Mouse (Mus musculus) spleen, adult 12 weeks (tissue): ENCODE results near the gene Samm50.

Source experiments
- DNase-seq: peaks from one replicate; pipeline ENCODE4 v3.0.0; 2022; ENCODE audit warnings: low spot score

The Samm50 gene

DNA sequence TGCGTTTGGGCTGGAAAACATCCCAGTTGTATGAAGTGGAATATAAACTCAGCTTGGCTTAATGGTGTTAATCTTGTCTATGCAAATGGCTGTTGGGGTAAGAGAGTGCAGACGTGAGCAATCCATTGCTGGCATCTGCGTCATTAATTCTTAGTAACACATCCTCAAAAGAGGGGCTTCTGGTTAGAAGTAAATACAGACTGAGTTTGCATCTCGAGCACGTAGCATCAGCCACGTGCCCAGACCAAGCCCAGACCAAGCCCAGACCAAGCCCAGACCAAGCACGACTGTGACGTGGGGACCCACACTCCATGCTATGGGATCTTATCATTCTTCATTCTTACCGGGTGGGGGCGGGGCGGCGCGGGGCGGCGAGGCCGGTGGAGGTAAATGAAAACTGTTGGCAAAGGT is 47.0 kb downstream of the Samm50 start:
- no peak for DNase-seq

DNA sequence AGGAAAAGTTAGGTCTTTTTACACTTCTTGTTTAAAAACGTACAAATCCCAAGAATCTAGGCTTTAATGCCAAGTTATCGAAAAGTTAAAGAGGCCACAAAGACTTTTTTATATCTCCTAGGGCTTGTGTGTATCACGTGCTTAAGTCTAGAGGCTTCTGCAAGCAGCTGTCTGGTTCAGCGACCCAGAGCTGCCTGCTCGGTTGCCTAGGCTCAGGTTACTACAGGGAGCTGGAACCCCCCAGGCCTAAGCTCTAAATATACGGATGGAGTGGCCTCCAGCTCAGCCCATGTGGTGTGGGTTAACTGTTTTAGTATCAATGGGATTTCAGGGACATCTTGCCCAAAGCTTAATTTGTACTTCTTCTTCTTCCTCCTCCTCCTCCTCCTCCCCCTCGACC is 49.5 kb downstream of the Samm50 start:
- DNase-seq, result no peak

DNA sequence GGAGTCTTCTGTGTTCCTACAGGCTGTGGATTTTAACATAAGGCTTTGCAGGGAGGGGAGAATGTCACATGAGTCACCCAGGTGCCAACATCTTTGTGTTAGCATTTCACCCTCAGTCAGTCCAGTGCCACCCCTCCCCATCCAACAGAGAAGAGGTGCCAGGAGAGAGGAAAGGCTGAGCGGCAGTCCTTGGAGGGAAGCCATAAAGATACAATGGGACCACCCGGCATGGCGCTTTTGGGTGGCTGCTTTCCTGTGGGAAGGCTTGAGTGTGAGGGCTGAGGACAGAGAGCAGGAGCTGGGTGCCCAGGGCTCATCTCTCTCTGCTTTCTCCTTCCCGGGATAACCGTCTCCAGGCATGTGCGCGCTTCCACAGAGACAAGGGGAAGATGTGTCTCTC is 53.1 kb downstream of the Samm50 start:
- DNase-seq, result no peak

DNA sequence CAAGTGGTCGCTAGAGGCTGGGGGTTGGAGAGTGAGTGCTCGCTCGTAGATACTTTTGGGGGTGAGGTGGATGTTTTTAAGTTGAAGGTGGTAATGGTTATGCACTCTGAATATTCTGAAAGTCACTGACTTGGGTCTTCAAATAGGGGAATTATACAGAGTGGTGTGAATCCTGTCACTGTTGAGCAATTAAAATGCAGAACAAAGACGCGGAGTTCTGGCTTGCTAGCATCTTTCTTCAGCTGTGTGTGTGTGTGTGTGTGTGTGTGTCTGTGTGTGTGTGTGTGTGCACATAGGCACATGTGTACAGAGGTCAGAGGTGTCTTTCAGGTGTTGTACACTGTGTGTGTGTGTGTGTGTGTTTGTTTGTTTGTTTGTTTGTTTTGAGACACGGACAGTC is 54.2 kb downstream of the Samm50 start:
- no peak for DNase-seq

DNA sequence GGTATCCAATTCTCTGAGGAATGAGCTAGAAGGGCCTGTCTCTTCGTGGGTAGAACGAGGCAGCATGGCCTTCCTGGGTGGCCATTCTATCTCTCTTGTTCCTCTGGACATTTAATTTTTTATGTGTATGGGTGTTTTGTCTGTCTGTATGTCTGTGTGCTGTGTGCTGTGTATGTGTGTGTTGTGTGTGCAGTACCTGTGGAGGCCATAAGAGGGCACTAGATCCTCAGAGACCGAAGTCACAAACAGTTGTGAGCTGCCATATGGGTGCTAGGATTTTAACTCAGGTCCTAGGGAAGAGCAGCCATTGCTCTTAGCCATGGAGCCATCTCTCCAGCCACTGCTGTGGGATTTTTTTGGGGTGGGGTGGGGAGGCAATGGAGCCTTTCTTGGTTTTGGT is 55.3 kb downstream of the Samm50 start:
- no peak for DNase-seq

DNA sequence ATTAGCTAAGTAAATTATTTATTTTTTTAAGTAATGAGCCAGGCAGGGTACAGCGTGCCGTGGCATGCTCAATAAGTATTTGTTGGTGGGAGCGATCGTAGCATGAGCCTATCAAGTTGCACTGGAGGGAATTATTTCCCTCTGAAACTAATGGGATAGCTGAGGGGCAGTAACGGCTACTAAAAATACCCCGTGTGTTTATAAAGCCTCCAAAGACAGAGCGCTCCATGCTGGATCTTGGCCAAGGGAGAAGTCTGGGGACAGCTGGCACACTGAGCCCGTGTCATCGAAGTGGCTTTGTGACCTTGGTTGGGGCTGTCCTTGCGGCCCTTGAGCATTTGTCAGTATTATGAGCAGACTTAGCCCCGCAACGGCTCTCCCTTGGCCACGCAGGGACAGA is 59.2 kb downstream of the Samm50 start:
- no peak for DNase-seq

DNA sequence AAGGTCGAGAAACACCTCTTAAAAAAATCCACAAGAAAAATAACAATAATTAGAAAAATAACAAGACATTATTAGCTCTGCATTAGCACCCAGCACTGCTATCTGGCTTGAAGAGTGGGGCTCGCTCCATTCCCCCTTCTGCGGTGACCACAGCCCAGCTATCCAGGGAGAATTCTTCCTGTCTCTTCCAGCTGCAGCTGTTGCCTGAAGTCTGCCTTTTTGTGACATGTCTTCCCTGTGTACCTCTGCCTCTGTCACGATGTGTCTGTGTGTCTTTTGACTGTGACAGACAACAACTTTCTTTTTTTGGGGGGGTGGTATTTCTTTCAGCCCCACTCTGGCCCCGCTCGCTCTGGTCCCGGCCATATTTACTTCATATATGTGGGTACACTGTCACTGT is 60.6 kb downstream of the Samm50 start:
- no peak for DNase-seq

DNA sequence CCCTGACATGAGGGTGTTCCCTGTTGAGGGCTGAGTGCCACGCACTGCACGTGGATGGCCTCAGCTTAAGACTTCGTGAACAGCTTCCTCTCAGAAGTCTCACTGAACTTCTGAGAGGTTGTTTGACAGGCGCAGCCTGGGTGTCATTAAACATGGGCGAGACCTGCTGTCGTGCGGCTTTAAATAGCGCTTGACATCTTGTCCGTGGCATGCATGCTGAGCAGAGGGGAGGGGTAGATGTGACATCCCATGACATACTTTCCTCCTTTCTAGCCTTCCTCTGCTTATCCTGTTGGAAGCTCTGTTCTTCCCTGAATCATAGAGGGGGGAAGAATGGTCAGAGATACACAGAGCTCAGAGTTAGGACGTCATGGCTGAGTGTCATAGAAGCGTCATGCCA is 61.7 kb downstream of the Samm50 start:
- no peak for DNase-seq

DNA sequence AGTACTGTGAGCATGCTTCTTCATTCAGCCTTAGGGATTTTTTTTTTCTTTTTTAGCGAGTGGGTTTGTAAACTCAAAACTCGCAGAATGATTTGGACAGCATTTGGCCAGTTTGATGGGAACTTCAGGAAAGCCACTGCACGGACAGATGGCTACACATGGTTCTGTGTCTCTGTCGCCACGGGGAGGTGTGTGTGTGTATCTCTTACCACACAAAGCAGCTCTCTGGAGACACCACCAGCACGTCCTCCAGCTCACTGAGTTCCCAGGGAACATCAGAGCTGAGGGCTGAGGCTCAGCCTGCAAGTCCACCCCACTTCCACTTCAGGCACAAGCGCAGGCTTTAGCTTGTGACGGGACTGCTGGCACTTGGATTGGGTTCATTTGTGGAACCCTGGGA is 62.3 kb downstream of the Samm50 start:
- DNase-seq, result no peak

DNA sequence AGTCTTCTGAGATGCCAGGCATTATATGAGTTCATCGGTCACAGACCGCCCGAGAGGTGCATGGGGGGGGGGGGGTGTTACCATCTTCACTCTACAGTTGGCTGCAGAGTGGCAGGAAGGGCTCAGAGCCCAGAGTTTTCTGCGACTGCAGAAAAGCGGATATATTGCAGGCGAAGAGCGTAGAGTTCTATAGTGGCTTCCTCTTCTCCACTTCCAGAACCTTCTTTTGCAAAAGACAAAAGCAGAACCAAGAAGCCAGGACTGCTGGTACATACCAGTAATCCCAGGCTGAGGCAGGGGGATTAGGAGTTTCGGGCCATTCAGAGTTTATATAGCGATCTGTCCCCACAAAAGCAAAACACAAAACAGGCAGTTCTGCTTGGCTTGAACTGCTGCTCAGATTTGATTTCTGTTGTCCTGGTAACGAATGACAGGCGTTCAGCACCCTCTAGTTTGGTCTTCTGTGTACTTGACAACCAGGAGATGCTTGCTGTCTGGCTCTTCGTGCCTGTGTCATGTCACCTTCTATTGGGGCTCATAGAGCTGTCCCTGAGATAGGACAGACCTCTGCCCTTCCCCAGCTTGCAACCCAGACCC is 64.3 kb downstream of the Samm50 start:
- no peak for DNase-seq

DNA sequence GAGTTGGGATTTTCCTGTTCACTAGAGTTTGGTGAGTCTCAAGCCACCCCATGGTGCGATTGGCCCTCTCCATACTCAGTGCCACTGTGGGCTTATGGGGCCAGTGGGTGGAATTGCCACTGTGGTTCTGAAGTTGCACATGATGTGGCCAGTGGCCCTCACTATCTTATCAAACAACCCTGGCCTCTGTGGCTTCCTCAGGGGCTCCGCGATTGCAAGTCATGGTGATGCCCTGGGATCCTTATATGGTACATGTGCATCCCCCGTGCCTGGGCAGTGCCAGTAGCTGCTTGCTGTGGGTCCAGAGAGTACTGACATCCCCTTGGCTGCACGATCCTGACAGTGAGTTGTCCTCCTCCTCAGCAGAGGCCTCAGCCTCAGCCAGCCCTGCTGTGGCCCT is 64.8 kb downstream of the Samm50 start:
- DNase-seq, result no peak

DNA sequence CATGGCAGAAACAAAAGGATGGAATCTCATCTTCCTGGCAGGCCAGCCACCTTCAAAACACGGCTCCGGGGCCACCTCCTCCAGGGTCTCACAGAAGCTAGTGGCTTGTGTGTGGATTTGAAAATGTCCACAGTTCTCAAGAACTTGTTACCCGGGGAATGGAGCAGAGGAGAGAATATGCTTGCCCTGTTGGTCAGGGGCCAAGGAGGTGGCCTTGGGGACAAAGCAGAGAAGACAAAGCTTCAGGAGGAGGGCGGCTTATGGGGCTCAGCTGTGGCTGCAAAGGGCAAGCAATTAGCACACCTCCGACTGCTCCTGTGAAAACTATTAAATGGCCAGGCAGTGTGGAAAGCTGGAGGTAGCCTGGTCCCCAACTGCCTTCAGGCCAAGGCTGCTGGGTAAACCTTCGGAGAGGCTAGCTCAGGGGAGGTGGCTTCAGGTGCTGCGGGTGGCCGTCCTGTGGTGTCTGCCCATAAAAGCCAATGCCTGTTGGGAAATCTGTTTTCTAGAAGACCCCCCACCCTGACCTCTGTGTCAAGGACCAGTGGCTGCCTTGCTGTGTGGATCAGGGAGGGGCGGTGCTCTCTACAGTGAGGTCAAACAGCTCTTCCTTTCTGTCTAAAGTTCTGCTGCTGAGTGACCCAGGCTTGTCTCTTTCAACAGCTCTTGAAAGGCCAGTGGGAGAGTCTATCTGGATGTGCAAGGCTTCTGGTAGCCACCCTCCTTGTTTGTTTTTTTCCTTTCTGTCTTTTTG is 66.7 kb downstream of the Samm50 start:
- no peak for DNase-seq

DNA sequence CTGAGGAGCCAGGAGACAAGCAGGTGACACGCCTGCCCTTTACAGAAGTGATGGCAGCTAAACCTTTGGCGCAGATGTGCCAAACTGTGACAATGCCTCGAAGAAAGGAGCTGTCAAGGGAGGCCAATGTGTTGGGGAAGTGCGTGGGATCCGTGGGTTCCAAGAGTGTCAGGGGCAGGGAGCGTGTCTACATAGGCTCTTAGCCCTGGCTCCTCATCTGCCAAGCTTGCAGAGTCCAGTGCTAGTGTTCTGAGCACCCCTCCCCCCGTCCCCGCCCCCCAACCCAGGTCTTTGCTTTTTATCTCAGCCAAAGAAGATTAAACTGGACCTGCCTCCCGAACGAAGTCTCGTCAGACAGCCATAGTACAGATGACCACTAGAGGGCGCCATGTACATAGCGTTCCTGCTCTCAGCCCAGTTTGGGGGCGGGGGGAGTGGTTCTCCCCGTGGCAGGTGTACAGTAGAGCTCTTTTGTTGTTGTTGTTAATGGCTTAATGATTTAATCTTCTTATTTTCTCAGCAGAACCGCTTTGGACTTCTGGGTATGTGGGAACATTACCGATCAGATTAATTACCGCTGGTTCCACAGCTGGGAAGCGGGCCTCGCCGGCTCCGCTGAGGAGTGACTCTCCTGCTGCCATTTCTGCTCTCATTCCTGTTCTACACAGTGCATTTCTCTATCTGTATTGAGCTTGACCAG is 68.2 kb downstream of the Samm50 start:
- peak; percentile 44 for DNase-seq

DNA sequence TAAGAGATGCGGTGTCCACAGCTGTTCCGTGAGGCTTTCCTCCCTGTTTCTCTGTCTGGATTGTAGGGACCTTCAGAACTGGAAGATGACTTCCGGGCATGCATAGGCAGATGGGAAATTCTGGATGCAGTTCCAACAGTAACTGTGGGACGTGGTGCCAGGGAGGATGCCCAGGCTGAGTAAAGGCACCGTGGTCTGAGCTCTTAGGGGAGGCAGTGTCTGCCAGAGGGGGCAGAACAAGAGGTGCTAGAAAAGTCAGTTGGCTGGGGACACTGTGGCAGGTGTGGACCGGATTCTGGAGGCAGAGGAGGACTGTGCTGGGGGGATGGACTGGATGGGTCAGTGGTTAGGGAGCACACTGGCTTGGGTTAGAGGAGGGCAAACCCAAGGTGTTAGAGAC is 70.6 kb downstream of the Samm50 start:
- DNase-seq, result no peak

DNA sequence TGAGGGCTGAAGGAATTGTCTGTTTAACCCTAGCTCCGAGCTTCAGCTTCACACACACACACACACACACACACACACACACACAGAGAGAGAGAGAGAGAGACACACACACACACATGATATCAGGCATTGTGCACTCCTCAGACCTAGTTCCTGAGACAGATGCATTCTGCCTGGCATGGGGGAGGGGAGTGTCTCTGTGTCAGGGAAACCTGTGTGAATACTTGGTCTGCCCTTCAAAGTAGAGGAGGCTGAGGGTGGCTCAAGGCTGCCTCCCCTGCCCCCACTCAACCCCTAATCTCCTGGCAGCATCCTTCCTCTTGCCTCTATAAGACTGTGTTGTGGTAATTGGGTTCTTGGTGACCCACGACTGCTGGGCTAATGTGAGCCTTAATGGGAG is 71.5 kb downstream of the Samm50 start:
- no peak for DNase-seq

DNA sequence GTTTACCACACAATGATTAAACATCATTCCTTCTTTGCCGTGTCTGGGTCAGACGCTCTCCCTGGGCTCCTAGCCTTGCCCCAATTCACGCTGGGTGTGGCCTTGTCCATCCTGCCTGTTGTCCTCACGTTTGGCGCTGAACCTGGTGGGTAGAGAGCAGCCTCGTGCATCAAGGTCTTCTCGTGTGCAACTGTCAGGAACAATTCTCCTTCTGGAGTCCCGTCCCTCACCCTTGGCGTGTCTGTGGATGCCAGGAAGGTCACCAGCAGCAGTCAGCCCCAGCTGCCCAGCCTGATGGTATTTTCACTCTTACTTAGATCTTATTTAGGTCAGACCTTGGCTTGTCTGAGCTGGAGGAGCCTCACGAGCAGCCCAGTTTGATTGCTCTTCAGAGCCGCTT is 73.1 kb downstream of the Samm50 start:
- DNase-seq, result no peak

DNA sequence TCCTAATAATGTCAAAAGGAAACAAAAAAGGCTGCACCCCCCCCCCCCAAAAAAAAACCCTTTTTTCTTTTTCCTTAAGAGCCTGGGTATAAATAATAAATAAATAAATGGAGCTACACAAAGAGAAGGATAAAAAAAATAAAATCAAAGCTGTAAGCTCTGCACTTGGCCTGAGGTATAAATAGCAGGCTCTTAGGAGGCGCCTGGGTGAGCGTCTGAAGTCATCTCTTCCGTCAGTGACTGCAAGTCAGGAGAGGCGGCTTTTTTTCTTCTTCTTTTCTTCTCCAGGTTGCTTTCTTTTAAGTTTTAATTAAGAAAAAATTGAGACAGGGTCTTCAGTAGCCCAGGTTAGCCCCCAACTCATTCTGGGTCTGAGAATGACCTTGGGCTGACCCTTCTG is 74.2 kb downstream of the Samm50 start:
- DNase-seq, result no peak
